Mouse (Mus musculus) lung, postnatal 0 days (tissue): Measurements from ENCODE around the gene Gm17622.
A peak's percentile ranks its signal among the peaks of the same experiment; 100 is the strongest.

Source experiments
- CTCF ChIP-seq: IDR thresholded peaks from 2 replicates; pipeline ENCODE4 v1.5.1; 2016; ENCODE audit warnings: antibody characterized with exemption, mild to moderate bottlenecking
- EP300 ChIP-seq: IDR thresholded peaks from 2 replicates; pipeline ENCODE4 v1.6.1; 2016; ENCODE audit warnings: antibody characterized with exemption, mild to moderate bottlenecking, control low read depth

- TF ChIP-seq CTCF = no peak
- TF ChIP-seq EP300 = peak; percentile 44; the same call in 1 of the 2 replicates
Observed at GRCm38 (mm10) chr13:96511893-96512292, 21.4 kb downstream of the Gm17622 start.
